Mouse (Mus musculus) natural killer cell, adult 2 months (primary cell): ENCODE data around the gene Prdm10.

Experiments
- DNase-seq, 2 experiments: peaks; one replicate each; pipeline ENCODE4 v3.0.0; 2022; ENCODE audit warnings: low spot score in 2 of 2

Gene Prdm10

DNA sequence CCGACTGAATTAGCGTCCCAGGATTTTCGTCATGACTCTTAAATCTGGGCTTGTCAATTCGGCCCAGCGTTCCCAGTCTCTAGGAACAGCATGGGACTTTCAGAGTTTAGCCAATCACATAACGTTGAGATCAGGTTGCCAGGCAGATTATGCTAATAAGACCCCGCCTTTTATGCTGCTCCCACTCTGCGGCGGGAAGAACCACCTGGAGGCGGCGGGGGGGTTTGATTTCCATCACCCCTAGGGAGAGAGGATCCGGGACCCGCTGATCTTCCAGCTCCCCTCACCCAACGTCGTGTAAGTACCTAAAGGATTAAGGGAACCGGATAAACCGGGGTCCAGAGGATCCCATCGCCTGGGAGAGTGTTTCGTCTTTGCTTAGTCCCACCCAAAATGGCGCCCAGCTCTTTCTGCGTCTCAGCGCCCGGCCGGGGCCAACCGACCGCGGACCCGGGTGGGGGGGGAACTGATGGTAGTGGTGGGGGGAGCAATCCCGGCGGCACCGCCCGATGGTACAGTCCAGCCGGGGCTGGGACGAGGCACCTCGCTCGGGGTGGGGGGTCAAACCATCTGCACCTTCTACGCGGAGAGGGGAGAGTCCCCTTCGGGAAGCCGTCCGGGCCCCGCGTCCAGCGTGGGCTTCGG, at the start of gene Prdm10:
Prdm10 (plus strand) TSS at position 173 of the 645 bp plus-strand sequence.
- DNase-seq = peak; percentile 94 to 95

DNA sequence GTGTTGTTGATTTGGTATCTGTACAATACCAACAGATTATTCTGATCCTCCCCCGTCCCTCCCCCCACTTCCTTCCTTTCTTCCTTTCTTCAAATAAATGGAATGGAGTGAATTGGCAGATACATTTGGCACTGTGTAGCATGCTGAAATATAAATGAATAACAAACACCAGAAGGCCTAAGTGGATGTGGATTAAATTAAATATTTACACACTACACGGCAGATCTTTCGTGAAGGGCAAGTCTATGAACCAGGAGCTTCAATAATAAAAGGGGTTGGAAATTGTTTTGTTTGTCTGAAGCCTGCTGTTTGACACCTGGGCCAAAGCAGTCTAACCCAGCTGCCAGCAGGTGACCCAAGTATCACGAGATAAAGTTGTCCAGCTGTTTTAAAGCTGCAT, 45.3 kb upstream of the Prdm10 start:
- no peak for DNase-seq

- no peak for DNase-seq
Measured at GRCm38 (mm10) chr9:31235489-31235888, 44.8 kb upstream of the Prdm10 start.

- DNase-seq = no peak
Measured at GRCm38 (mm10) chr9:31236079-31236478, 44.3 kb upstream of the Prdm10 start.

- no peak for DNase-seq
Measured at GRCm38 (mm10) chr9:31238526-31238925, 41.8 kb upstream of the Prdm10 start.

- DNase-seq = no peak
Measured at GRCm38 (mm10) chr9:31239551-31239950, 40.8 kb upstream of the Prdm10 start.

DNA sequence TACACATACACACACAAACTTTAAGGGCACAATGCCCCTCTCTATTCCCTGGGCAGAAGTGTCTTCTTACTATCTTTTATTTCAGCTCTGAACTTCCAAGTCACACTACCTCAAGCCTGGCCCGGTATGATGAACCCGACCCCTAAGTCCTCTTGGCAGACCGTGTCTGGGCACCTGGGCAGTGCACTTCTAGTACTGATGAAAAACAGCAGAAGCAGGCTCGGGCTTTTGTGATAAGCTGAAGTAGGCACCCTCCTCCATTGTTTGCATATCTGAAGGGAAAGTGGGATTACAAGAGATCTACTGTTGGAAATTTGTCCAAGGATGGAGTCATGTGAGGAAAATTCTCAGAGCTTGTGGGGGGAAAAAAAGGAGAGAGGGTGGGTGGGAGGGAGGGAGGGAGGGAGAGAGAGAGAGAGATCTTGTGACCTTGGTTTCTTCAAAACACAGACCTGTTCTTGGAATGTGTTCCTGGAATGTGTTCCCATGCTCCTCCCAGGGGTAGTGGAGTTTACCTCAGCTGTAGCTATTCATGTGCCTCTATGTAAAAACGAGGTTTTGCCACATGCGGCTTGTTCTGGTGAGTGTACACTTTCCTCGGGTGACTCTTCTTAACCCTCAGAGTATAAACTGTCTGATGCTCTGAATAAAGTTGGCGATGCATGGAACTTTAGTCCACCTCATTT, 39.7 kb upstream of the Prdm10 start:
- no peak for DNase-seq

GRCm38 (mm10) chr9:31241208-31241699, 39.1 kb upstream of the Prdm10 start:
- DNase-seq = no peak

DNA sequence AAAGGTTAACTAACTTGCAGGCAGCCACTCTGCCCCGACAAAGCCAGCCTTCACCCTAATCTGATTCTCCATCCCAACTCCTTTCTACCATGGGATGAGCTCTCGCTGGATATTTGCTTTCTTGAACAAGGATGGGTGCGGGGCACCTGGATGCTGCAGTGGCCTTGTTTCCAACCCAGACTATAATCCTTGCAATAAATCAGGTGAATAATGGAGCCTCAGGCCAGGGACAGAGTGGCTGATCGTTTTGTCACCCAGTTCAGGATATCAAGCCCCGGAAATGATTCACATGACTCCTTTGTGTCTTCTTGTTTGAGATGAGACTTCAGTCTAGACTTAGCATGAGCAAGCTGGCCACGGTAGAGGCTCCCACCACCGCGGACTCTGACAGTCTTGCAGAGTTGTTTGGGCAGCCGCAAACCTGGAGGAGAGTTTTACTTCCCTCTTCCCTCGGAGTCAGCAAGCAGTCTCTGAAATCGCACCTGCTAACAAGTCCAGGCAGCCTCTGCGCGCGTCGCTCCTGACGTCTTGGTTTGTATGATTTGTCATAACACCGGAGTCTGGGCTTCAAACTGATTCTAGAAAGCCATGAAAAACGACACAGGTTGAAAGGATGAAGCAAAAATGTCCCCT, 36.9 kb upstream of the Prdm10 start:
- DNase-seq = peak; percentile 30 to 57

DNA sequence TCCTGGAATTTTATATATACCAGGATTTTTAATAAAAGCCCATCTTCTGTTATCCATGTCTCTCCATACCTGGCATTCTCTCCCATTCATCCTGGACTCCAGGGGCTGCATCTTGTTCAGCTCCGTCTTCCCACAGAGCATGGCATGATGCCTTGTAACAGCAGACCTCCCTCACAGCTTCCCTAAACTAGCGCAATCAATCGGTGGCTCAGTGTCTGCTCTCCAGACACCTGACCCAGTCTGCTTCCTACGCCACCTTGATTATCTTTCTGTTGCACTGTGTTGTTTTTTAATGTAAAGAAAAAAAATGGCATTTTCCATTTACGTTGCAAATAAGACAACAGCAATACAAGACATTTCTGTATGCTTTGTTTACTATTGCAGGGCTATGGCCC, 36.4 kb upstream of the Prdm10 start:
- DNase-seq = no peak

GRCm38 (mm10) chr9:31245006-31245405, 35.3 kb upstream of the Prdm10 start:
- DNase-seq = no peak

- DNase-seq = no peak
Measured at GRCm38 (mm10) chr9:31246421-31246820, 33.9 kb upstream of the Prdm10 start.

- DNase-seq = no peak
Measured at GRCm38 (mm10) chr9:31247447-31248220, 32.7 kb upstream of the Prdm10 start.

DNA sequence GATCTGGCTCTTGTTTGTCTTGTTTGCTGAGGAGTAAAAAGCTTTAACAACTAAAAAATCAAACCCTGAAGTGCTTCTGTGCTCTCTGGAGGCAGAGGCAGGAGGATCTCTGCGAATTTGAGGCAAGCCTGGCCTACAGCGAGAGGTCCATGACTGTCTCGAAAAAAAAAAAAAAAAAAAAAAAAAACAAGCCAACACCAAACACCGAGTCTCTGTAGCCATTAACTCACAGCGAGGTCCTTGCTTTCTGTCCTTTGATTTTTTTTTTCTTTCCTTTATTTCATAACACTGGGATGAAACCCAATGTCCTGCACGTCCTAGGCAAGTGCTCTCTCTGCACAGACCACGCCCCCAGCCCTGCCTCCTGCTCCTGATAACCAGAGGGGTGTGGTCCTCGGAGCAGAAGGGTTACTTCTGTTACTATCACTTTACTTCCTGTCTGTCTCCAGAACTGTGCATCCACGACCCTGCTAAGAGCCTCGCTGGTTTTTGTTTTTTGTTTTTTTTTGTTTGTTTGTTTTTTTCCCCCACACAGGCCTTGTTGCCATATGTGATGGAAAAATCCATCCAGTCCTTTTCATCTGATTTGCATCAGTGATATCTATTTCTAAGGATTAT, 28.0 kb upstream of the Prdm10 start:
- peak in 1 of 2 experiments; percentile 10 for DNase-seq

GRCm38 (mm10) chr9:31253311-31253734, 27.0 kb upstream of the Prdm10 start:
- DNase-seq = no peak

DNA sequence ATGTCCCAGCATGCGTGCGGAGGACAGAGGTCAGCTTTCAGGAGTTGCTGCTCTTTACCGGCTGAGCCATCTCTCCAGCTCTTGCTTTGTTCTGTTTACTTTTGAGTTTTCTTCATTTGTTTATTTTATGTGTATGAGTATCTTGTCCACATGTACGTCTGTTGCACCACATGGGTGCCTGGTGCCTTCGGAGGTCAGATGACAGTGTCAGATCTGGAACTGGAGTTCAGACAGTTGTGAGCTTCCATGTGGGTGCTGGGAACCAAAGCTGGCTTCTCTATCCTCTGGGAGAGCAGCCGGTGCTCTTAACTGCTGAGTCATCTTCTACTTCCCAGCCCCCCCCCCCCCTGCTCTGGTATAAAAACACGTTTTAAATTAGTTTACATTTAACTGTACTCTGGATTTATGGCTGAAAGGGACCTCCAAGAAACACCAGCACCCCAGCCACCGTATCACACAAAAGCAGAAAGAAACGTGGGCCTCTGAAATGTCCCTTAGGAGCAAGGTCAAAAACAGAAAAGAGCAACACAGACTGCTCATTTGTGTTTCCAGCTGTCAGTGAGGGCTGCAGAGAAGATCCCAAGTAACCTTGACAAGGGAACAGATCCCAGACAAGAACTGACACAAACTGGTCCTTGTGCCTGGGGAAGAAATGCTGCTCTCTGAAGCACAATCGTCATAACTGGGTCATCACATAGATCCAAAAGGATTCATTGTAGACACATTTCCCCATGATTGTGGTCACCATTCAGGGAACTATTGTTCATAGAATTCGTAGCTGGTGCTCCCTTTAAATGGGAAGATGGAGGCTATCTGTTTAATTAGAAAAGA, 26.3 kb upstream of the Prdm10 start:
- peak in 1 of 2 experiments; percentile 6 for DNase-seq

DNA sequence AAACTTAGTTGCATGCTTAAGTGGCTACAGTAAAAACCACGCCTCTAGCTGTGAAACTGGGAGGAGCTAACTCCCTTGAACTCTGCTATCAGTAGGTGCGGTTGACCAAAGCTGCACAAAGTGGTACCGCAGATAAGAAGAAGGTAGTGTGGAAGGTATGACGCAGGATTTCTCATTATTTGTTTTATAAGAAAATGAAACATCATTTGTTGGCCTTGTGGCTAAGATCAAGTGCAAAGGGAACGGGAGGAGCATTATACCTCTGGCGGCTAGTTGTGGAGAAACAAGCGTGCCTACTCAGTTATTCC, 25.7 kb upstream of the Prdm10 start:
- peak; percentile 50 to 61 for DNase-seq

GRCm38 (mm10) chr9:31255953-31256352, 24.4 kb upstream of the Prdm10 start:
- DNase-seq = no peak

DNA sequence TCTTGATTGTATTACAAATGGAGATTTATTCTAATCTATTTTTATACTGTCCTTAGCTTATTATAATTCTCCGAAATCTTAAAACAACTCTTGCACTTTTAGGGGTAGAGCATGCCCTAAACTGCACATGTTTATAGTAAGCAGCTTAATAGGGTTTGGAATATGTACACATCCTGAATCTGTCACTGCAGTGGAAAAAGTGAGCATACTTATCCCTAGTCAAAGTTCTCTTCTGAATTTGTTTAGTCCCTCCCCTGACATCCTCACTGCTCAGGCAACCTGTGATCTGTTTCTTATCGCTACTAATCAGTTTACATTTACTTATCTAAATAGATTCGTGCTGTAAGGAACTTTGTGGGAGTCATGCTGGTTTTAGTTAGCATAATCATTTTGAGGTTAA, 22.1 kb upstream of the Prdm10 start:
- no peak for DNase-seq

DNA sequence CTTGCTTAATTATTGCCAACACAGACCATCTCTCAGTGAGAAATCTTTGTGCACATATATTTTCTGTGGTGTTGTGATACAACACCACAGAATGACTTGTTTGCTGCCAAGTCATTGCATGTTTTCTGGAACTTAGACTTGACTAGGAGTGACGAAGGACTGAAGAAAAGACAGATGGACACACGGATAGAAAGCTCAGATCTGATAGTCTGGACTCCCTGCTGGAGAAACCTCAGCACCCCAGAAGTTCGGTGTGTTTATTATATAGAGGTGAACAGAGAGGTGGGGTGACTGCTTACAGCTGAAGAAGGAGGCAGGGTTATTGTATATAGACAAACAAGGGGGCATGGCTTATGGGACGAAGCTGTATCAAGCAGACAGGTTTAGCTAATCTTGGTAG, 20.1 kb upstream of the Prdm10 start:
- DNase-seq = no peak
